Mouse (Mus musculus) megakaryocyte, embryonic 14.5 days (primary cell): ENCODE data around the gene Rtn1.

Source experiments
- FLI1 ChIP-seq: IDR thresholded peaks from 2 replicates; pipeline ENCODE4 v1.6.1; 2012; ENCODE audit warnings: low read length, inconsistent platforms, mixed read lengths
- GATA1 ChIP-seq: IDR thresholded peaks from 3 replicates; pipeline ENCODE4 v1.6.1; 2012; ENCODE audit warnings: mixed read lengths, low read length, inconsistent platforms, borderline replicate concordance

DNA sequence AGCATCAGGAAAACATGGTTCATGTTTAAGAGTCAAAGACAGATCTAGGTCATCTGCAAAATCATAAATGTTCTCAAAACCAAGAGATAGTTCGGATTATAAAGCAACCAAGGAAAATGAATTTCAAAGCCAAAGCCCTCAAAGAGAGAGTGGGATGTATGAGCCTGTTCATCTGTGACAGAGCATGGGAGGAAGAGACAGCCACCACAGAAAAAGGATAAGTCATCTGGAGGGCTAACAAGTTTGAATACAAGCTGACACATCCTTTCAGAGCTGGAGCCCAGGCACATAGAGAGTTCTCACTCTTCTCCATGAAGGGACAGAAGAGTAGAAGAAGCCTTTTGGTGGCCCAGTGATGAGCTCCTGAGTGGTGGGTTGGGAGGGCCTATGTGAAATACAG, 55.3 kb downstream of the Rtn1 start:
- TF ChIP-seq GATA1 (no peak), FLI1 (no peak)
